Mouse (Mus musculus) erythroblast, embryonic 14.5 days (primary cell): Measurements from ENCODE around the gene Yipf2.

Experiments
- GATA1 ChIP-seq: IDR thresholded peaks from 2 replicates; pipeline ENCODE4 v1.6.1; 2012; ENCODE audit warnings: low read length, inconsistent platforms, mixed read lengths
- TAL1 ChIP-seq: IDR thresholded peaks from 3 replicates; pipeline ENCODE4 v1.6.1; 2012; ENCODE audit warnings: low read length, inconsistent platforms, mixed read lengths

- no peak for TF ChIP-seq GATA1
- TF ChIP-seq TAL1, result no peak
These were observed 4.8 kb downstream of the Yipf2 start for GRCm38 (mm10) chr9:21587678-21588349.
